Mouse (Mus musculus) C2C12 (cell line): ENCODE measurements at regions not wholly inside any gene's neighbourhood (a gene's known extent, or its start where the extent isn't known, plus 50 kb on each side); places are given as distances from the start of the nearest gene placed in this dataset.

ENCODE experiments used
- CTCF ChIP-seq: IDR thresholded peaks from one replicate; pipeline ENCODE4 v1.5.1; 2011; ENCODE audit not compliant: control insufficient read depth, insufficient read depth, insufficient read length
- FOSL1 ChIP-seq: IDR thresholded peaks from one replicate; pipeline ENCODE4 v1.8.0; 2011; ENCODE audit warnings: mild to moderate bottlenecking, low read length; ENCODE audit not compliant: poor library complexity, insufficient read depth, severe bottlenecking
- MAX ChIP-seq: IDR thresholded peaks from one replicate; pipeline ENCODE4 v1.6.1; 2011; ENCODE audit warnings: mild to moderate bottlenecking, control low read depth
- MYOG ChIP-seq: IDR thresholded peaks from one replicate; pipeline ENCODE4 v1.6.1; 2011; ENCODE audit not compliant: control insufficient read depth, insufficient read length; ENCODE audit errors: extremely low read depth
- USF1 ChIP-seq: IDR thresholded peaks from one replicate; pipeline ENCODE4 v1.6.1; 2011; ENCODE audit warnings: low read depth, mild to moderate bottlenecking, control low read depth, moderate library complexity

GRCm38 (mm10) chr9:61766187-61766586 is 148.2 kb downstream of the Rplp1 start:
- TF ChIP-seq CTCF (no peak), USF1 (no peak), MYOG (no peak), MAX (no peak), FOSL1 (no peak)
